9 mouse cellular contexts compared by ENCODE assay signal in the genomic region with DNA sequence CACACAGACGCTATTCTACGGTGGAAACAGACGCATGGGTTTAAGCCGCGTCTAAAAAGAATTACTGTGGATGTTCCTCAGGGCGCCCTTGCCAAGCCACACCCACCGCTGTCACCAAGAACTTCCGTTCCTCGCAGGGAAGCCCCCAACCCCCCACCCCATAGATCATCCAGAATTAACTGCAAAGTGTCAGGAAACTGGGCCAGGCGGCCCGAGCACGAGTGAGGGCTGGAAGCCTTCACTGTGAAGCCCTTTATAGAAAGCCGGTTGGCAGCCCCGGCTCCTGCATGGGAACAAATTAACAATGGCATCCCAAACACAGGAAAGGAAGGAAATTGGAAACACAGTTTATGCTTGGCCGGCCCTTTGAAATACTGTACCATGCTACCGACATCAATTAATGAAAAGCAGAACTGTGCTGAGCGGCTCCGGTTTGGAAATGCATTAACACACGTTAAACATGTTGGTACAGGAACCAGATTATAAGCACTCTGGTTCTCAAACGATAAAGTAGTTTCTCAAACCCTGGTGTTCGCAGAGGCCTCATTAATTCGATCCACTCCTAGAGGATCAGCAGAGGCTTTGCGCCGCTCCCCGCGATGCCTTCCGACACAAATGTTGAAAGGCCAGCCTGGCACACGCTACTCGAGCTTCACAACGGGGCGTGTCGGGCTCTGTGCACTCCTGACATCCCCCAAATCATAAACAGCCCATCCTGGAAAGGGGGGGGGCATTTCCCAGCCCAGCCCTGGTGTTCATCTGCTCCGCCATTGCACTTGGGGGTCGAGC. TPM values are rescaled to one million over a fixed set of nuclear protein-coding genes. Genes with fewer than 3 reads are reported as not detected.
DNase-seq lines count a peak whose midpoint lies in the region; ATAC-seq and TF ChIP-seq lines count a peak whose summit lies in the region.
"Had no signal": no experiment of that assay in that cellular context is flagged by ENCODE, and none has a peak within 500 bp of the region (broad histone marks: within the 10 kb centered on the region; RNA-seq: fewer than 3 reads in every experiment).

No protein-coding gene starts in this region.

- peak; percentile 72 for ATAC-seq in embryonic facial prominence, embryonic 14.5 days (ENCODE audit: low read depth)
- peak; percentile 39 for ATAC-seq in hindbrain, embryonic 14.5 days (ENCODE audit: low FRiP score)
- ATAC-seq in liver, embryonic 13.5 days (ENCODE audit: low read depth), result no peak
- 0 out of 2 replicates have a peak, but pooled peaks have one; percentile 22 for ATAC-seq in neural tube, embryonic 11.5 days (ENCODE audit: insufficient read depth, low FRiP score, low TSS enrichment)
- no peak for ATAC-seq in inflammation-experienced regulatory T-cells, adult 6 months

- DNase-seq in gastrocnemius, adult 2 months, result peak; percentile 32
- no peak for DNase-seq in gastrocnemius, adult 18-20 months (ENCODE audit: low spot score)
- peak; percentile 94 for DNase-seq in embryonic facial prominence, embryonic 14.5 days (ENCODE audit: low spot score)
- DNase-seq in hindbrain, embryonic 14.5 days (ENCODE audit: low spot score), result peak; percentile 55
- DNase-seq in liver, embryonic 13.5 days, result no peak
- peak; percentile 66 for DNase-seq in neural tube, embryonic 11.5 days (ENCODE audit: low spot score)
- no peak for DNase-seq in T-cell, adult 2 months (ENCODE audit: low spot score)

- H3K4me2 ChIP-seq in embryonic facial prominence, embryonic 14.5 days (ENCODE audit: low read depth, low read length), result peak overlapping the region; percentile 99
- peak overlapping the region; percentile 47 for H3K4me2 ChIP-seq in hindbrain, embryonic 14.5 days (replicated peaks)
- H3K4me2 ChIP-seq in liver, embryonic 13.5 days, result peak overlapping the region; percentile 19
- H3K4me2 ChIP-seq in neural tube, embryonic 11.5 days (ENCODE audit: low read depth), result peak overlapping the region; percentile 41

- no peak for TF ChIP-seq CTCF in gastrocnemius, adult 2 months (IDR thresholded peaks at IDR 0.05)

- peak overlapping the region; percentile 40 for H3K9ac ChIP-seq in embryonic facial prominence, embryonic 14.5 days (ENCODE audit: low read depth, low read length)
- H3K9ac ChIP-seq in hindbrain, embryonic 14.5 days, result no peak overlapping the region; the same call in 1 of the 2 replicates
- no peak overlapping the region for H3K9ac ChIP-seq in liver, embryonic 13.5 days
- peak overlapping the region; percentile 42 for H3K9ac ChIP-seq in neural tube, embryonic 11.5 days (ENCODE audit: low read length)

- 3% methylated on average over 34 of the region's 34 CpGs for WGBS in embryonic facial prominence, embryonic 14.5 days
- WGBS in hindbrain, embryonic 14.5 days, result under 1% methylated on average over 34 of the region's 34 CpGs
- WGBS in liver, embryonic 13.5 days (ENCODE audit: insufficient replicate concordance), result 7% methylated on average over 34 of the region's 34 CpGs
- under 1% methylated on average over 34 of the region's 34 CpGs for WGBS in neural tube, embryonic 11.5 days

- H3K36me3 ChIP-seq in embryonic facial prominence, embryonic 14.5 days (ENCODE audit: control insufficient read depth, insufficient read depth, low read length), result no peaks in the 10 kb centered on the region
- H3K36me3 ChIP-seq in hindbrain, embryonic 14.5 days (replicated peaks; ENCODE audit: control insufficient read depth, insufficient read depth), result no peaks in the 10 kb centered on the region
- no peaks in the 10 kb centered on the region for H3K36me3 ChIP-seq in liver, embryonic 13.5 days
- H3K36me3 ChIP-seq in neural tube, embryonic 11.5 days (ENCODE audit: control insufficient read depth, insufficient read depth, low read length), result no peaks in the 10 kb centered on the region

- H3K9me3 ChIP-seq in embryonic facial prominence, embryonic 14.5 days (ENCODE audit: control insufficient read depth, low read length), result no peaks in the 10 kb centered on the region
- no peaks in the 10 kb centered on the region for H3K9me3 ChIP-seq in hindbrain, embryonic 14.5 days (ENCODE audit: control insufficient read depth, low read length)
- H3K9me3 ChIP-seq in liver, embryonic 13.5 days (replicated peaks), result no peaks in the 10 kb centered on the region
- H3K9me3 ChIP-seq in neural tube, embryonic 11.5 days (ENCODE audit: control insufficient read depth, low read length), result no peaks in the 10 kb centered on the region

- intact Hi-C loops in gastrocnemius, adult 2 months (cut with DNase I), result no loop called here

- H3K27ac ChIP-seq in gastrocnemius, adult 2 months, result no peak overlapping the region
- H3K27ac ChIP-seq in embryonic facial prominence, embryonic 14.5 days (replicated peaks; ENCODE audit: low read depth, low read length), result peak overlapping the region; percentile 83
- peak overlapping the region; percentile 47 for H3K27ac ChIP-seq in hindbrain, embryonic 14.5 days
- H3K27ac ChIP-seq in liver, embryonic 13.5 days, result no peak overlapping the region
- H3K27ac ChIP-seq in neural tube, embryonic 11.5 days (ENCODE audit: low read depth, low read length), result peak overlapping the region; percentile 64

- peaks cover 6% of the 10 kb centered on the region; the same call in 1 of the 2 replicates for H3K27me3 ChIP-seq in embryonic facial prominence, embryonic 14.5 days (replicated peaks; ENCODE audit: control insufficient read depth, insufficient read depth, low read length)
- peaks cover 53% of the 10 kb centered on the region for H3K27me3 ChIP-seq in hindbrain, embryonic 14.5 days (ENCODE audit: control insufficient read depth, insufficient read depth, low read length)
- peaks cover 70% of the 10 kb centered on the region for H3K27me3 ChIP-seq in liver, embryonic 13.5 days
- H3K27me3 ChIP-seq in neural tube, embryonic 11.5 days (ENCODE audit: control insufficient read depth, insufficient read depth, low read length), result peaks cover 26% of the 10 kb centered on the region

- H3K4me1 ChIP-seq in embryonic facial prominence, embryonic 14.5 days (ENCODE audit: control insufficient read depth, insufficient read depth, low read length), result peaks cover 76% of the 10 kb centered on the region
- H3K4me1 ChIP-seq in hindbrain, embryonic 14.5 days (replicated peaks; ENCODE audit: control insufficient read depth, insufficient read depth, low read length), result peaks cover 38% of the 10 kb centered on the region
- H3K4me1 ChIP-seq in liver, embryonic 13.5 days (replicated peaks), result peaks cover 32% of the 10 kb centered on the region
- peaks cover 62% of the 10 kb centered on the region for H3K4me1 ChIP-seq in neural tube, embryonic 11.5 days (ENCODE audit: control insufficient read depth, insufficient read depth, low read length)

- peak overlapping the region; percentile 48 for H3K4me3 ChIP-seq in gastrocnemius, adult 2 months
- H3K4me3 ChIP-seq in embryonic facial prominence, embryonic 14.5 days (ENCODE audit: low read depth, low read length), result peak overlapping the region; percentile 13
- peak overlapping the region; percentile 12; the same call in 1 of the 2 replicates for H3K4me3 ChIP-seq in hindbrain, embryonic 14.5 days (replicated peaks; ENCODE audit: low read length)
- no peak overlapping the region for H3K4me3 ChIP-seq in liver, embryonic 13.5 days (replicated peaks)
- H3K4me3 ChIP-seq in neural tube, embryonic 11.5 days (ENCODE audit: low read depth, low read length), result peak overlapping the region; percentile 8; the same call in 1 of the 2 replicates

RNA-seq across cellular contexts. Expression of a gene that starts 6.3 kb away (rescaled TPM):
- total RNA-seq in gastrocnemius, adult 2 months (2021), result under 1 TPM; 0.23 to 0.45 TPM
- total RNA-seq in gastrocnemius, adult 18-20 months (2021), result under 1 TPM; 0.45 to 0.68 TPM
- polyA plus RNA-seq in embryonic facial prominence, embryonic 14.5 days (2014; fragmentation: Nextera tagmentation; extraction: Ambion mirVana), result 25.6 and 26.6 TPM in 2 replicates
- 16.7 and 18.4 TPM in 2 replicates for polyA plus RNA-seq in hindbrain, embryonic 14.5 days (2014; fragmentation: Nextera tagmentation; extraction: Ambion mirVana)
- 2.2 and 2.6 TPM in 2 replicates for polyA plus RNA-seq in liver, embryonic 13.5 days (2015; fragmentation: Nextera tagmentation; extraction: Ambion mirVana)
- 17.0 and 20.5 TPM in 2 replicates for polyA plus RNA-seq in neural tube, embryonic 11.5 days (2014; fragmentation: Nextera tagmentation; extraction: Ambion mirVana)
- polyA plus RNA-seq in inflammation-experienced regulatory T-cells, adult 6 months (2017; shearing (Covaris generic)), result 10 to 100 TPM in 2 of 3 experiments, 1 to 10 TPM in 1; 5.9 to 16.6 (median 14.8) TPM

RNA-seq across cellular contexts. Expression of a gene that starts 43.7 kb away (rescaled TPM):
- not detected for total RNA-seq in gastrocnemius, adult 2 months (2021)
- total RNA-seq in gastrocnemius, adult 18-20 months (2021), result not detected
- 1.8 and 3.1 TPM in 2 replicates for polyA plus RNA-seq in embryonic facial prominence, embryonic 14.5 days (2014; fragmentation: Nextera tagmentation; extraction: Ambion mirVana)
- 0.95 and 1.0 TPM in 2 replicates for polyA plus RNA-seq in hindbrain, embryonic 14.5 days (2014; fragmentation: Nextera tagmentation; extraction: Ambion mirVana)
- 0.08 TPM in 1 of 2 replicates, not detected in the other for polyA plus RNA-seq in liver, embryonic 13.5 days (2015; fragmentation: Nextera tagmentation; extraction: Ambion mirVana)
- polyA plus RNA-seq in neural tube, embryonic 11.5 days (2014; fragmentation: Nextera tagmentation; extraction: Ambion mirVana), result 0.42 and 1.1 TPM in 2 replicates
- 1 to 10 TPM; 4.6 to 6.3 (median 6.0) TPM for polyA plus RNA-seq in inflammation-experienced regulatory T-cells, adult 6 months (2017; shearing (Covaris generic))
- polyA plus RNA-seq: C2C12 had no signal

Comparison
In these comparisons a context has a peak if more than half of its experiments do, and no peak if none do; other contexts are left out.
1. DNase-seq: peak in gastrocnemius, adult 2 months (single experiment), embryonic facial prominence, embryonic 14.5 days (single experiment), hindbrain, embryonic 14.5 days (single experiment) and neural tube, embryonic 11.5 days (single experiment); none in gastrocnemius, adult 18-20 months (single experiment), liver, embryonic 13.5 days (single experiment) and T-cell, adult 2 months (single experiment).
2. H3K27ac ChIP-seq: peak in embryonic facial prominence, embryonic 14.5 days (single experiment), hindbrain, embryonic 14.5 days (single experiment) and neural tube, embryonic 11.5 days (single experiment); none in gastrocnemius, adult 2 months (single experiment) and liver, embryonic 13.5 days (single experiment).
3. ATAC-seq: peak in embryonic facial prominence, embryonic 14.5 days (single experiment), hindbrain, embryonic 14.5 days (single experiment) and neural tube, embryonic 11.5 days (single experiment); none in liver, embryonic 13.5 days (single experiment) and inflammation-experienced regulatory T-cells, adult 6 months (single experiment).
4. H3K4me2 ChIP-seq: peak in every context shown above with its lines; median percentile 99 in embryonic facial prominence, embryonic 14.5 days; 47 in hindbrain, embryonic 14.5 days; 41 in neural tube, embryonic 11.5 days; 19 in liver, embryonic 13.5 days.
5. H3K9ac ChIP-seq: peak in embryonic facial prominence, embryonic 14.5 days (single experiment) and neural tube, embryonic 11.5 days (single experiment); none in hindbrain, embryonic 14.5 days (single experiment) and liver, embryonic 13.5 days (single experiment).